Mouse (Mus musculus) heart, embryonic 12.5 days (tissue): Measurements from ENCODE around the gene Mllt11. TPM values are rescaled to one million over a fixed set of nuclear protein-coding genes. Genes with fewer than 3 reads are reported as not detected.

ENCODE experiments used
- ATAC-seq: fragments of 200-750 bp; cut with Nextera tagmentation; 2 replicates; pipeline ENCODE4 v1.8.0; 2017; ENCODE audit warnings: moderate TSS enrichment, moderate library complexity; ENCODE audit not compliant: insufficient number of reproducible peaks, low FRiP score
- H3K27ac ChIP-seq: fragments of 300-500 bp; sonication (generic); 2 replicates; pipeline ENCODE4 v1.5.1; 2016; ENCODE audit warnings: mild to moderate bottlenecking, moderate library complexity; ENCODE audit not compliant: poor library complexity, severe bottlenecking
- H3K27me3 ChIP-seq: fragments of 300-500 bp; sonication (generic); replicated peaks from 2 replicates; pipeline ENCODE4 v1.6.1; 2016; ENCODE audit warnings: mild to moderate bottlenecking, moderate library complexity
- H3K36me3 ChIP-seq: fragments of 300-500 bp; sonication (generic); 2 replicates; pipeline ENCODE4 v1.6.1; 2016; ENCODE audit warnings: mild to moderate bottlenecking, moderate library complexity
- H3K4me1 ChIP-seq: fragments of 300-500 bp; sonication (generic); replicated peaks from 2 replicates; pipeline ENCODE4 v1.6.1; 2016; ENCODE audit warnings: mild to moderate bottlenecking
- H3K4me2 ChIP-seq: fragments of 300-500 bp; sonication (generic); 2 replicates; pipeline ENCODE4 v1.6.1; 2016; ENCODE audit warnings: mild to moderate bottlenecking, moderate library complexity
- H3K4me3 ChIP-seq: fragments of 300-500 bp; sonication (generic); 2 replicates; pipeline ENCODE4 v1.5.1; 2016; ENCODE audit warnings: mild to moderate bottlenecking
- H3K9ac ChIP-seq: fragments of 300-500 bp; sonication (generic); 2 replicates; pipeline ENCODE4 v1.6.1; 2016; ENCODE audit warnings: mild to moderate bottlenecking, moderate library complexity
- H3K9me3 ChIP-seq: fragments of 300-500 bp; sonication (generic); replicated peaks from 2 replicates; pipeline ENCODE4 v1.6.1; 2016; ENCODE audit warnings: mild to moderate bottlenecking, moderate library complexity
- WGBS: fragments of 180-500 bp; shearing (Covaris S2); methylation state at CpG from one replicate; pipeline ENCODE4 v1.1.7; 2016; 5-methylcytosine and 5-hydroxymethylcytosine counted together
- polyA plus RNA-seq: library from polyadenylated mRNA; unstranded; fragments of >200 nt; fragmentation: Nextera tagmentation; extraction: Ambion mirVana; gene quantifications from 2 replicates; pipeline ENCODE4 v1.2.1, GENCODE M21; 2016

The Mllt11 gene
- polyA plus RNA-seq, 1 experiment from 2014 or later = 13.6 TPM

DNA sequence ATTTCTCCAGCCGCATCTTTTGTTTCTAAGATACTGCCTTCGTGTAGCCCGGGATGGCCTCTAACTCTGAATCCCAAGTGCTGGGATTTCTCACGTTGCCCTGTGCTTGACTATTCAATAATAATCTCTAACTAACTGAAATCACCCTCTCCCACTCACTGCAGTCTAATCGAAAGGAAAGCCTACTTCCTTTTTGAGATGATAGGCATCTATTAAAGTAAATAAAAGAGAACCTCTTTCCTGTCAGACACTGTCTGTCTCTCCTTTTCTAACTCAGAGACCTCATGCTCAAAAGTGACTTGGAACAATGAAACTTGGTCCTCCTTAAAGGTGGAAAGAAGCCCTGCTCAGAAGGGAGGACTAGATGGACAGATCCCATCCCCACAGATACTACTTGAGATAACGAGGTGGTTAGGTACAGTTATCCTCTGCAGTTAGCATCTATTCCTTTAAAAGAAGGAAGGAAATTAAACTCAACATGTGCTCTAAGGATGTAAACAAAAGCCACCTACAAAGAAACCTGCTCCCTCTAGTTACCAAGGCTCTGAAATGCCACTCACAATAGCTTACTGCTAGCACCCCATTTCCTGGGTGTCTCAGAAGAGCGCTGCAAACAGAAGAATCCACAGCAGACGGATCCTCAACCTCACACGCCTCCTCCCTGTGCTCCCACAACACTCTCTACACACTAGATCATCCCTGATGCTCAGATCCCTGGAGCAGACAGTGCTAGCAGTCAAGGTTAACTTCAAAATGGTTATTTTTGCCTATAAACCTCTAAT, 47.0 kb downstream of the Mllt11 start:
- Histone ChIP-seq H3K27me3 (no peaks in the 10 kb centered on the region), H3K9me3 (no peaks in the 10 kb centered on the region), H3K36me3 (peaks cover 75% of the 10 kb centered on the region), H3K4me1 (no peaks in the 10 kb centered on the region), H3K27ac (no peak overlapping the region), H3K4me3 (no peak overlapping the region), H3K4me2 (no peak overlapping the region), H3K9ac (no peak overlapping the region)
- no peak for ATAC-seq
- WGBS = 84% methylated on average over 9 of the region's 9 CpGs

DNA sequence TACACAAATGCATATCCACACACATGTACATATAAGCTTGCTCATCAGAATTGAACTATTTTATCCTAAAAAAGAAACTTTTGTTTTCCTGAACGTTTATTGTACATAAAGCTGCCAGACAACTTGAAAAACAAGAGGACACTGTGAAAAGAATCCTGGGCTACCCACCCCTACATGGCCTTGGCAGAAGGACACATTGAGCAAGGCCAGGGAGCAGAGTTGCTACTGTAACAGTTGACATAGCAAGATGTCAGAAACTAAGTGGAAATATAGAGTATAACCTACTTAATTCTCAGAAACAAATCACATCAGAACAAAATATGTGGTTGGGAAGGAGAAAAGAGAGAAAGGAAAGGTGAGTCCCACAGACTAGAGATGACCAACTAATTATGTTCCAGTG, 50.1 kb downstream of the Mllt11 start:
- peaks cover 44% of the 10 kb centered on the region for H3K36me3 ChIP-seq
- H3K9ac ChIP-seq = no peak overlapping the region
- no peaks in the 10 kb centered on the region for H3K4me1 ChIP-seq
- no peak overlapping the region for H3K4me2 ChIP-seq
- H3K27me3 ChIP-seq = 0 out of 2 replicates have a peak, but pooled peaks cover 3% of the 10 kb centered on the region
- no peak for ATAC-seq
- H3K9me3 ChIP-seq = no peaks in the 10 kb centered on the region
- no peak overlapping the region for H3K4me3 ChIP-seq
- no peak overlapping the region for H3K27ac ChIP-seq
- 57% methylated on average over 1 of the region's 1 CpGs for WGBS

DNA sequence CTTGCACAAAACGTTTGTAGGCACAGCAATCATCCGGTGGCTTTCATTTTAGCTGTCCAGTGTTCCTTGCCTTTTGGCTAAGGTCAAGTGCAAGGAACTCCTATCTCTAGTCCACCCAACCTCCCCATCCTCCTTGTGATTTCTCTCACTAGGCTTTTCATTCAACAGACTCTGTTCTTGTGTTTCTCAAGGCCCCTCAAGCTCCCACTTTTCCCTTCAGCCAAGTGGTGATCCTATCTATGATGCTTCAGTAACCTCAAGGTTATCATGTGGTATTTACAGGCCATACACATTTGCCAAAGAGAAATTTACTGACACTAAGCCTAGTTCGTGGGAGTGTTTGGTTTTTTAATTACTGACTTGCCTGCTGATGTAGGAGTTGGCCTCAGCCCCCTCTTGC, 52.1 kb downstream of the Mllt11 start:
- H3K4me3 ChIP-seq = no peak overlapping the region
- H3K9ac ChIP-seq = no peak overlapping the region
- ATAC-seq = no peak
- H3K4me2 ChIP-seq = no peak overlapping the region
- H3K36me3 ChIP-seq = peaks cover 28% of the 10 kb centered on the region
- 63% methylated on average over 3 of the region's 3 CpGs for WGBS
- H3K27ac ChIP-seq = no peak overlapping the region
- H3K9me3 ChIP-seq = no peaks in the 10 kb centered on the region
- no peaks in the 10 kb centered on the region for H3K4me1 ChIP-seq
- H3K27me3 ChIP-seq = 0 out of 2 replicates have a peak, but pooled peaks cover 3% of the 10 kb centered on the region

- WGBS = 85% methylated on average over 5 of the region's 5 CpGs
- Histone ChIP-seq H3K4me2 (no peak overlapping the region), H3K9me3 (no peaks in the 10 kb centered on the region), H3K27me3 (peaks cover 4% of the 10 kb centered on the region; the same call in 1 of the 2 replicates), H3K4me1 (peaks cover 2% of the 10 kb centered on the region), H3K9ac (no peak overlapping the region), H3K36me3 (peaks cover 19% of the 10 kb centered on the region), H3K4me3 (no peak overlapping the region), H3K27ac (no peak overlapping the region)
- ATAC-seq = no peak
These were observed 53.0 kb downstream of the Mllt11 start for GRCm38 (mm10) chr3:95178948-95179347.

GRCm38 (mm10) chr3:95177583-95177982, 54.4 kb downstream of the Mllt11 start:
- no peak overlapping the region for H3K27ac ChIP-seq
- H3K4me2 ChIP-seq = no peak overlapping the region
- H3K4me1 ChIP-seq = peaks cover 16% of the 10 kb centered on the region
- H3K27me3 ChIP-seq = peaks cover 17% of the 10 kb centered on the region
- H3K9ac ChIP-seq = no peak overlapping the region
- no peak for ATAC-seq
- 69% methylated on average over 6 of the region's 6 CpGs for WGBS
- H3K4me3 ChIP-seq = no peak overlapping the region
- peaks cover 8% of the 10 kb centered on the region; the same call in 1 of the 2 replicates for H3K36me3 ChIP-seq
- 0 out of 2 replicates have a peak, but pooled peaks cover 3% of the 10 kb centered on the region for H3K9me3 ChIP-seq

- H3K4me2 ChIP-seq = no peak overlapping the region
- H3K4me1 ChIP-seq = peaks cover 21% of the 10 kb centered on the region
- WGBS = 64% methylated on average over 3 of the region's 3 CpGs
- no peak overlapping the region for H3K27ac ChIP-seq
- 0 out of 2 replicates have a peak, but pooled peaks cover 6% of the 10 kb centered on the region for H3K9me3 ChIP-seq
- peaks cover 13% of the 10 kb centered on the region; the same call in 1 of the 2 replicates for H3K36me3 ChIP-seq
- peaks cover 28% of the 10 kb centered on the region for H3K27me3 ChIP-seq
- no peak overlapping the region for H3K9ac ChIP-seq
- no peak overlapping the region for H3K4me3 ChIP-seq
- no peak for ATAC-seq
These were observed 55.5 kb downstream of the Mllt11 start for GRCm38 (mm10) chr3:95176500-95176899.

GRCm38 (mm10) chr3:95174011-95174592, 57.9 kb downstream of the Mllt11 start:
- H3K9me3 ChIP-seq = 0 out of 2 replicates have a peak, but pooled peaks cover 6% of the 10 kb centered on the region
- WGBS = 2% methylated on average over 16 of the region's 16 CpGs
- H3K27me3 ChIP-seq = peaks cover 50% of the 10 kb centered on the region
- peaks cover 21% of the 10 kb centered on the region for H3K4me1 ChIP-seq
- peak overlapping the region; percentile 77 for H3K4me2 ChIP-seq
- ATAC-seq = no peak
- H3K27ac ChIP-seq = no peak overlapping the region
- H3K9ac ChIP-seq = peak overlapping the region; percentile 70; the same call in 1 of the 2 replicates
- H3K4me3 ChIP-seq = peak overlapping the region; percentile 45
- peaks cover 32% of the 10 kb centered on the region for H3K36me3 ChIP-seq

DNA sequence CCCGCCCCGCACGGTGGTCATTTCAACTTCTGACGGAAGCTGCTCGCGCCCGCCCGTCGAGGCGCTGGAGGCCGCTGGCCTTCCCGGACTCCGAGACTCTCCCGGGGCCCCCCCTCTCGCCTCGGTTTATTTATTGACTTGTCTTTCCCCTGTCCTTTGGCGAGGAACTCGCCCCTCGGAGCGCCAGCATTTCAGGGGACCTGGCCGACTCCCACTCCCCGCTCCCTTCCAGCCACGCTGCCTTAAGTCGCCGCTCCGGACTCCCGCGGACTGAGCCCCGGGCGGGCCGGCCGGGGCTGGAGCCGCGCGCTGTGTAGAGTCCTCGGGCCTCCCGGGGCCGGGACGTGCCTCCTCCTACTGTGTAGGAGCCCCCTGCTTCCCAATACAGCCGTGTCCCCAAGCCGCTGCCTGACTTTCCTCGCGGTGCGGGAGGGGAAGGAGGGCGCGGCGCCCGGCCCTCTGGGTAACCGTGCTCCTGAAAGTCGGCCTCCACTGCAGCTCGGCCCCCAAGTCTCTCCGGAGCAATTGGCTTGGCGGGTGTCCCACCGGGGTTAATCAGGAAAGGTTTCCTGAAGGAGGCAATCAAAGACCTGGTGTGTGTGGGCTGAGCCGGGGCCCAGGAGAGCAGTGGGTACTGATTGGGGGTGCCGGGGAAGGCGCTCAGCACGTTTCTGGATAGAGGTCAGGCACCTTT, 58.6 kb downstream of the Mllt11 start:
- Histone ChIP-seq H3K9me3 (0 out of 2 replicates have a peak, but pooled peaks cover 6% of the 10 kb centered on the region), H3K4me3 (peak overlapping the region; percentile 45), H3K4me2 (peak overlapping the region; percentile 77), H3K4me1 (peaks cover 21% of the 10 kb centered on the region), H3K9ac (peak overlapping the region; percentile 70), H3K27me3 (peaks cover 52% of the 10 kb centered on the region), H3K27ac (no peak overlapping the region), H3K36me3 (peaks cover 38% of the 10 kb centered on the region)
- 2% methylated on average over 57 of the region's 58 CpGs for WGBS
- peak; percentile 24; the same call in 1 of the 2 replicates for ATAC-seq

DNA sequence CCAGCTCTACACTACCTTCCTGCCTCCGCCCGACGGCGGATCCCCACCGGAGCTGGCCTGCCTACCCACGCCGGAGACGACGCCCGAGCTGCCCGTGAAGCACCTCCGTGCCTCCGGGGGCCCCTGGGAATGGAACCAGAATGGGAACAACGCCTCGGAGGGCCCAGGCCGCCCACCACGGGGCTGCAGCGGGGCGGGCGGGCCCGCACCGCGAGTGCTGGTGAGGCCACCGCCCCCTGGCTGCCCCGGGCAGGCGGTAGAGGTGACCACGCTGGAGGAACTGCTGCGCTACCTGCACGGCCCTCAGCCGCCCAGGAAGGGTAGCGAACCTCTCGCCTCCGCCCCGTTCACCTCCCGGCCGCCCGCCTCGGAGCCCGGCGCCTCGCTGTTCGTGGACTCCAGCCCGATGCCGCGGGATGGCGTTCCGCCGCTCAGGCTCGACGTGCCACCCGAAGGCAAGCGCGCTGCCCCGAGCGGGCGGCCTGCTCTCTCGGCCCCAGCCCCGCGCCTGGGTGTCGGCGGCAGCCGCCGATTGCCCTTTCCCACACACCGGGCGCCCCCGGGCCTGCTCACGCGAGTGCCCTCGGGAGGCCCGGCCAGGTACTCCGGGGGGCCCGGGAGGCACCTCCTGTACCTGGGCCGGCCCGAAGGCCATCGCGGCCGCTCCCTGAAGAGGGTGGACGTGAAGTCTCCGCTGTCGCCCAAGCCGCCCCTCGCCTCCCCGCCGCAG, 59.3 kb downstream of the Mllt11 start:
- peaks cover 21% of the 10 kb centered on the region for H3K4me1 ChIP-seq
- H3K4me3 ChIP-seq = peak overlapping the region; percentile 45
- no peak for ATAC-seq
- WGBS = 16% methylated on average over 76 of the region's 84 CpGs
- H3K27me3 ChIP-seq = peaks cover 56% of the 10 kb centered on the region
- H3K27ac ChIP-seq = no peak overlapping the region
- peak overlapping the region; percentile 77 for H3K4me2 ChIP-seq
- H3K36me3 ChIP-seq = peaks cover 41% of the 10 kb centered on the region
- peak overlapping the region; percentile 70; the same call in 1 of the 2 replicates for H3K9ac ChIP-seq
- H3K9me3 ChIP-seq = 0 out of 2 replicates have a peak, but pooled peaks cover 6% of the 10 kb centered on the region

DNA sequence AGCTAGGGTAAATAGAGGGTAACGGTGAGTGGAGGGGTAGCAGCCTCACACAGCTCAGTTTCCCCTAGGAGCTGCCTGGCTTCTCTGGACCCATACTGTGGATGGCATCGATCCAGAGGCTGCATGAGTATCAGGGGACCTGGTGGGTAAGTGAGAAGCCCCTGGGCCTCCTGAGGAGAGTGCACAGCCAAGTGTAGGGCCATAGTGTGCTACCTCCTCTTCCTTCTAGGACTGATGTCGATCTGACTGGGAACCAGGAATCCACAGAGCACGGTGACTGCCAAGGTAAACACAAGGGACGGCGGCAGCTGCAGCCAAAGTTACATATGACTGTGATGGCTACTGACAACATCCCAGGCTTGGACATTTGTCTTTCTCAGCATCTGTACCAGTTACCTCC, 60.9 kb downstream of the Mllt11 start:
- Histone ChIP-seq H3K4me3 (no peak overlapping the region), H3K36me3 (peaks cover 48% of the 10 kb centered on the region), H3K27ac (no peak overlapping the region), H3K4me1 (peaks cover 21% of the 10 kb centered on the region), H3K27me3 (peaks cover 56% of the 10 kb centered on the region), H3K9ac (no peak overlapping the region), H3K9me3 (0 out of 2 replicates have a peak, but pooled peaks cover 6% of the 10 kb centered on the region), H3K4me2 (no peak overlapping the region)
- no peak for ATAC-seq
- 59% methylated on average over 6 of the region's 6 CpGs for WGBS
